Mouse (Mus musculus) heart, adult 11 months (tissue): ENCODE measurements at regions not wholly inside any gene's neighbourhood (a gene's known extent, or its start where the extent isn't known, plus 50 kb on each side); places are given as distances from the start of the nearest gene placed in this dataset.

Experiments used
- DNase-seq: peaks from one replicate; pipeline ENCODE4 v3.0.0; 2022

- no peak for DNase-seq
Measured at GRCm38 (mm10) chr2:178715500-178716245, 285.3 kb downstream of the Cdh26 start.

DNA sequence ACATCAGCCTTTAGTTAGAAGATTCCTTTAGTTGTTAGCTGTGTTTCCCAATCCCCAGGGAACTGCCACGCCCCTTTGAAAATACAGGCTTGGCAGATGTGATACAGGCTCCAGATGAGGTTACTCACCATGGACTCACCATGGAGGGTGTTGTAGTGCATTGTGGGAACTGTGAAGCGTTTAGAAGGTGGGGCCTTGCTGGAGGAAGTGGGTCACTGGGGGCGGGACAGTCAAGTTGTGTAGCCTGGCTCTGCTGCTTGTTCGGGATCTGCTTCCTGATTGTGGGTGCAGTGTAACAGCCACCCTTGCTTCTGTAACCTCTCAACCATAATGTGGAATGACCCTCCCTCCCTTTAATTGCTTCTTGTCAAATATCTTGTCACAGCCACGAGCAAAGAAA lies 287.7 kb downstream of the Cdh26 start:
- no peak for DNase-seq

- DNase-seq = no peak
Measured at GRCm38 (mm10) chr2:178723455-178723854, 293.1 kb downstream of the Cdh26 start.

DNA sequence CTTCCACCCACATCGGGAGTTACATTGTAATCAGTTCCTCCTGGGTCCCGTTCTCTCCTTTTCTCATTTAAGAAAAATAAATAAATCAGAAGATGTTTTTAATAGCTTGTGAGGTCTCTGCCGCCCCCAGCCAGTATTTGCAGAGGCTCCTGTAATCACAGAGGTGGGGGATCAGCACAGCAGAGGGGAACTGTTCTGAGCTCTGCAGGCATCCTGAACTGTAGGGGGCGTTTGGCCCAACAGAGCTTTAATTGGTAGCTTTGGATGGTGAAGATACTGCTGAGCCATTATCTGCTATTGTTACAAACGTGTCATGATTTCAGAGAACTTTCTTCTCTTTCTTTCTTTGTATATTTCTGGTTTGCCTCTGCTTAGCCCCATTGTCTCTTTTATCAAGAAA lies 293.9 kb downstream of the Cdh26 start:
- no peak for DNase-seq

DNA sequence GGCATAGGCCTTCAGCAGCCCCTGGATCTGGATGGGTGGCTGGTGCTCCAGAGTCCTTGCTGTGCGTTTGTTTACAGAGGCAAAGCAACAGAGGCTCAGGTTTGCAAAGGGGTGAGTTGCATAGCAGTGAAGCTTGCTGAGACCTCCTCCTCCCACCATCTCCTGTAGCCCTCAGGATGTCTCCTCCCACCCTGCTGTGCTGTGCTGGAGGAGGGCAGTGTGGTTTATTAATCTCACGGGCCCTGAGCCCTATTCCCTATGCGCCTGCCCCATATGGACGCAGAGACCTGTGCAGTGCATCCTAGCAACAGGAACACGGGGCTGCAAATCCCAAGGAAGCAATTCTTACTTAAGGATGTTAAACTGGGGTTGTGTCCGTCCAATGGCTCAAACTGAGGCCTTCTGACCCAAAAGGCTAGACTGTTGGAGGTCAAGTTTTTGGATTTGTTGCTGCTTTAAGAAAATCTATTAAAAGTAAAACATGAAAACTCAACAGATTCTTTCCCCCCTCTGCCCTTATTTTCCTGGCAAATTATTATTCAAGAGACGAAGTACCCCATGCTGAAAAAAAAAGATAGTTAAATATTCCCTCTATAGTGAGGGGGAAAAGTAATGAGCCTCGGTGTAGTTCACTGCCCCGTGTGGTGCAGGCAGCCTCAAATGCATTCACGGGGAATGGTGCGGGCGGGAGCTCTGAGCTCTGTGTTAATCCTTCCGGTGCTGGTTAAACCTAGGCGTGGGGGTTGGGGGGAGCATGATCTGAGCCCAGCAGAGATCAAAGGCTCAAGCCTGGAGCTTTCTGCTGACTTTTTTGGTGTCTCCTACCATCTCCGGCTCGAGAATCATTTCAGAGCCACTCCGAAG lies 297.8 kb downstream of the Cdh26 start:
- no peak for DNase-seq

DNA sequence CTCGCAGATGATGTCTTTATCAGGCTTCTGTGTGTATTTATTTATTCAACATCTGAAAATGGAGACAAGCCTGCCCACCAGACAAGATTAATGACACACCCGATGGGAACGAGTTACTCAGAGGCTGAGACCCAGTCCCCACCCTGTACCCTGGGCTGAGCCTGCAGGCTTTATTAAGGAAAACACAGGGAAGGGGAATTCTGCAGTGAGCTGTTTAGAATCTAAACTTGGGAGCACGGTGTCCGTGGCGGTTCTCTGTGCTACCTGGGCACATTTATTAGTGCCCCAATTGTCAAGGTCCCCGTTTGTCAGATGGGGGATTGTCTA lies 298.4 kb downstream of the Cdh26 start:
- DNase-seq = no peak

DNA sequence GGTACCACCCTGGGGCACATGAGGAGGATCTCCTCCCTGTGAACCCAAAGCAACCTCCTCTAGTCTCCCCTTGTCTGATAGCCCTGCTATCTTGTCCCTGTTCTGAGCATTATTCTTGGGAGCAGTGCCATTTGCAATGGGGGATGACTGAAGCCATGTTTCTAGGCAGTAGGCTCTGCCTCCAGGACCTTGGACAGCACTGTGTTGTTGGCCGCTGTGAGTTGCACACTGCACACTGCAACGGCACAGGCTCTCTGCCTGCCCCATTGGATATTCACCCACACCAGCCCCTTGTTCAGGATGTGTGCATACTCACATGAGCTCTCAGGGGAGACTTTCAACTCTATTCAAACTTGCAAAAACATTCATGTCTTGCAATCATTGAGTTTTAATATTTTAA lies 304.8 kb downstream of the Cdh26 start:
- no peak for DNase-seq

DNA sequence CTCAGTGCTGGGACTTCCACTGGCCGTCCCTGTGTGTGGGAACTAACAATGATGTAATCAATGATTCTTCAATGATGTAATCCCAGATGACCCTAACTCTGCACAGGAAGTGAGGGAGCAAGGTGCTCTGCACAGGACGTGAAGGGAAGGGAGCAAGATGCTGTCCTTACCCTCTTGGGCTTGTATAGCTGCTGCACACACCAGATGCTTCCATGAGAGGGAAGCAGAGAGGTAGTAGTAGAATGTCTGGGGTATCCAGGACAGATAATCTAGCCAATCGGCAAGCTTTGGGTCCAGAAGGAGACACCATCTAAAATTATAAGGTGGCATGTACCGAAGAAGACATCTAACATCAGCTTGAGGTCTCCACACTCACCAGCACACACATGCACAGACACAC lies 314.3 kb downstream of the Cdh26 start:
- DNase-seq = no peak

DNA sequence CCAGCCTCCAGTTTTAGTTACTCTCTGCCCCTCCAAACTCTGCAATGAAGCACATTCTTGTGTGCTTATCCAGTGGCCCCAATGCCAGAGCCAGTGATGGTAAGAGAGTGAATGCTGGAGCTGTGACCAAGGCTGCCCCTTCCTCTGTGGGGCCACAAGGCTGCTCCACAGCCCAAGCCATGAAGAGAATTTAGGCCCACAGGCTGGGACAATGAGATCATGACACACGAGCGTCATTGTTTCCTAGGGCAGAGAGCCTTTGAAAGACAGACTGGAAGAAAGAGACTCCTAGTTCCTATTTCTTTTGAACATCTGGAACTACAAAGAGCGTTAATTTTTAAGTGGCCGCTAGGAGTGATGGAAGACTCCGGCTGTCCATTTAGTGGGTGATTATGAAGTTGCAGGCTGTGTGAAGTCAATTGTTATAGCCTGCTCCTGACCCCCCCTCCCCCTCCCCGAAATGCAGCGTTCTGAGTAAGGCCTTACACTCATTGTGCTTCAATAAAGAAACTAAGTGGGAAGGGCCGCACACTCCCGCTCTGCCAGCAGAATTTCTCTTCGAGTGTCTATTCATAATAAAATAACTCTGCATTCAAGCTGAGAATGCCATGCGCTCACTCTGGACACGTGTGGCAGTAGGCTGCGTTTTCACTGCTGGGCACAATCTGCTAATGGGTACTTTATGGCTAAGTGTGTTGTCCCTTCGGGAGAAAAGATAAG lies 315.1 kb downstream of the Cdh26 start:
- DNase-seq = no peak

DNA sequence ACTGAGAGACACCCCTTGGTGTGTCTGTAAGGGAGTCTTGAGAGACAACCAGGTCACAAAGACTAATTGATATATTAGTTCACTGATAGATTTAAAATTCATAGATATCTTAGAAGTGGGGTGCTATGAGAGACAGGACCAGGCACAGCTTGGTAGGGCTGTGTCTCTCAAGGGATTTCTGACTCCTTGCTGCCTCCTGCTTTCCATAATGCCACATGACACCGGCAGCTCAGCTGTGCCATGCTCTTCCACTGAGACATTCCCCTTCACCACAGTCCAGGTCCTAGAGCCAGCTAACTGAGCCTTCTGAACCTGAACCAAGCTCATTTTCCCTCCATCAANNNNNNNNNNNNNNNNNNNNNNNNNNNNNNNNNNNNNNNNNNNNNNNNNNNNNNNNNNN lies 320.9 kb downstream of the Cdh26 start:
- DNase-seq = peak; percentile 28

DNA sequence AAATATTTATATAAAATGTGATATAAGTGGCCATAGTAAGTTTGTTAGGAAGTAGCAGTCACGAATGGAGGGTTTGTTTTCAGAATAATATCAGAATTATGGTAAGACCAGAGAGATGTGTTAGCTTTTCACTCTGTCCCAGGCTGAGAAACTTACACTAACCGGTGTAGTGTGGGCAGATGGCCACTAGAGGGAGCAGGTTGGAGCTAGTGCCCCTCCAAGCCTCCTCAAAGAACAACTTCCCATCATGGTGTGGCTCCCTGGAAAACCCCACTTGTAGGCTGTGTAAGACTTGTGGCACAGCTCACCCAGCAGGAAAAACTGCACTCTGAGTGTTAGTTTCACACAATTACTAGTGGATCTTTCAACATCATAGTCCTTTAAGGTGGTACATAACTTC lies 328.0 kb downstream of the Cdh26 start:
- peak; percentile 88 for DNase-seq

GRCm38 (mm10) chr2:178768526-178768925 lies 338.2 kb downstream of the Cdh26 start:
- peak; percentile 75 for DNase-seq

DNA sequence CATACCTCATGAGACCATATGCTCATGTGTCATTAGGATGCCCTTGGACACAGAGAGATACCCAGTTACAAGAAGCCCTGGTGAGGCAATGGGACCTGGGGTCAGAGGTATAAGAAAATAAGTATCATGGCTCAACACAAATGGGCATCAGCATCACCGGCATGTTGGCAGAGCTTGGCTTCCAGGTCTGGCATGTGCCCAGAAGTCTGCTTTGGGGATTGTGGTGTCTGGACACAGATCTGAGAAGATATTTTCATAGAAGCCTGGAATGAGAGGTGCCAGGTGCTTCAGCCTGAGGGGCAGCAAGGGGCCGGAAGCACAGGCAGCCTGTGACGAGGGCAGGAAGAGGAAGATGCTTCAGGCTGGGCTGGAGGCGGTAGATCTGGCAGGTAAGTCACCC lies 338.7 kb downstream of the Cdh26 start:
- DNase-seq = peak; percentile 87

DNA sequence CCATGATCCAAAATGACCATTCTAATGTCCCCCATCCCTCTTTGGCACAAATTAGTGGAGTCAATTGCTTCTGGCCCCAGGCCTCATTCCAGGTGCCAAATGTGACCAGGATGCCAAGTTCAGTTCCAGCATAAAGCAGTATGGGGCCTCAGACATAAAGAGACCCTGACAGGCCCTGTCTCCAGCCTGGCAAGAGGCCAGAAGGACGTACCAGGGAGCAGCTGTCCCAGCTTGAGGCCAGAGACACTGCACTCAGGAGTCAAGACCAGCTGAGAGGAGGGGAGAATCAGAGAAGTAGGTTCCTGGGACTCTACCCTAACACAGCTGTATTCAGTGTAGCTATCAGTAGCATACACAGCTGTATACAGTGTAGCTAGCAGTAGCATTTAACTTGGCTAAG lies 341.1 kb downstream of the Cdh26 start:
- peak; percentile 69 for DNase-seq

DNA sequence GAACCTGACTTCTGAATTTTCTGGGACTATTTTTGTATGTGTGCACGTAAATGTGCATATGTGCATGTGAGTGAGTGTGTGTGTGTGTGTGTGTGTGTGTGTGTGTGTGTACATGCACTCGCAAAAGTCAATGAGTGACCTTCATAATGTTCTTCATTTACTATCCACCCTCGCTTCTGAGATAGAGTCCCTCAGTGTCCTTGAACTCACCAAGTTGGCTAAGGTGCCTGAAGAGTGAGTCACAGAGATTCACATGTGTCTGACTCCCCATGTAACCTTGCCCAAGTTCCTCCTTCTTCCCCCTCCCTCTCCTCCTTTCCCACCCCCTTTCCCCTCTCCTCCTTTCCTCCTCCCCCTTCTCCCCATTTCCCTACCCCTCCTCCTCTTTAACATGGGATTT lies 341.6 kb downstream of the Cdh26 start:
- peak; percentile 55 for DNase-seq

DNA sequence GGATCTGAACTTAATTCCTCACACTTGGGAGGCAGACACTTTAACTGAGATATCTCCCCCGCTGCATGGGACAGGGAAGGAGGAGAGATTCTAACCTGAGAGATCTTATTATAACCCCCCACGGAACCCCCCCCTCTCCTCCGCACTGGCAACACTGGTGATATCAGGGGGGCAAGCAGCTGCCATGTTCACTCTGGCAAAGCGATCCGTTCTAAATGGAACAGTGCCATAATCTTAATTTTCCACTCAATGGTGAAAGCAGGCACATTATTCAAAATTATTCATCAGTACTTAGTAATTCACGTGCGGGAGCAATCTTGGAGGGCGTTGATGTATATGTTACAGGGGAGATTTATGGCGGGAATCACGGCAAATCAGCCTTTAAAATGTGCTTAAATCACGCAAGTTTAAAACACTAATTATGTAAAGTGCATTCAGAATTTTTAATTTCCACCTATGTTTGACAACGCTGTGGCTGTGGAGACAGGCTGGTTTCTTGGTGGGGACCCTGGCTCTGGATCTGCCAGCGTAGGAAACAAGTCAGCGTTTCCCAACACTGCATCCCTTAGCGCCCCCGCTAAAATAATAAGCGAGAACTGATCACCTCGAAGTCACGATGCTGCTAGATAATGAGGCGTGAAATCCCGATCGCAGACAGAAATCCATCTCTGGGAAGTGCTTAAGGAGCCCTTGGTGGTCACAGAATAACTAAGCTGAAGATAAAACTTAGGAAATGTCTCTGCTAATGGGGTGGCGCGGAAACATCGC lies 354.7 kb downstream of the Cdh26 start:
- DNase-seq = peak; percentile 57

DNA sequence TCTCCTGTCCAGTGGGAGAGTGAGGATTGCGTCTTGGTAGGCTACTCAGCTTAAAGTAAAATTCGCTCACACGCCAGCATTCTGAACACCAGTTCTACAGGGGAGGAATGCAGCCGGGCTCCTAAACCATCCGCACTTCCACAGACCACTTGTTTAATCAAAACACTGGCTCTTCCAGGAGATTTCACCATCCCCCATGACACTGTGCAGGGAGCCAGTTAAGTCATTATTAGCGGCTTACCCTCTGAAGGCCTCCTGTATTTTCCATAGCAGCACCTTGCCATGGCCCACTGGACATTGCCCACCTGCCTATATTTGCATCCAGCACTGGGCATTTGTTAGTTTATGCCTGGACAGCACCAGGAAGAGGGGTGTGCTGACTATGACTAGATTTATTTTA lies 355.5 kb downstream of the Cdh26 start:
- peak; percentile 52 for DNase-seq

- peak; percentile 91 for DNase-seq
Measured at GRCm38 (mm10) chr2:178795841-178796240, 365.5 kb downstream of the Cdh26 start.

DNA sequence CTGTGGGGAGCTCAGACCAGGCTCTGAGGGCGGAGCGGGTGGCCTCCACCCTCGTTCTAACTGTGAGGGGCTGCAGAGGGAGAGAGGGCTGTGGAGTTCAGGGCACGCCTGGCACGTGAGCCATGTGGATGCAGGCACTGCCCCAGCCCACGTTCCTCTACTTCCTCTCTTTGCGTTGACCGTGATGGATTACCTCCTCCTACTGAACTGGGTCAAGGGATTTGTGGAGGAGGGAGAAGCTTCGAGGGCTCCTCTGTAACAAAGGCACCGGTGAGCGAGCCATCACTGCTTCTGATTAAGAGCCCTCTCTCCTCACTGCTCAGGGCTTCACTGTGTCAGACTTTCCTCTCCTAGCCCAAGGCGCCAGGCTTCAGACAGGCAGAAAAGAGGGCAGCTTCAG lies 371.1 kb downstream of the Cdh26 start:
- DNase-seq = peak; percentile 73

GRCm38 (mm10) chr2:178805283-178805682 lies 375.0 kb downstream of the Cdh26 start:
- peak; percentile 95 for DNase-seq

DNA sequence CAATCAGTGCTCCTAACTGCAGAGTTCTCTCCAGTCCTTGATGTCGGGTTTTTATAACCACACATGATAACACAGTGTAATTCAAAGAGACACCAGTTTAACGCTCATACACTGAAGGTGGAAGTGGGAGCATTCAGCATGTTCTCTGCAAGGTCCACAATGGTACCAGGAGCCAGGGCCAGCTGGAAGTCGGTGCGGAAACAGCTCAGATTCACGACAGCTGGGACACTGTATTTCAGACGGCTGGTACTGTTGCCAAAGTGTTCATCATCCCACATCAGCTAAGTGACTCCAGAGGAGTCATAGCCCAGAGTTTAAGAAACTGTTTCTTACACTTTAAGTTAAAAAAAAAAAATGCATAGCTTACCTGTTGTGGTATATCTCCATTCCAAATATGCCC lies 391.2 kb downstream of the Cdh26 start:
- DNase-seq = peak; percentile 91

DNA sequence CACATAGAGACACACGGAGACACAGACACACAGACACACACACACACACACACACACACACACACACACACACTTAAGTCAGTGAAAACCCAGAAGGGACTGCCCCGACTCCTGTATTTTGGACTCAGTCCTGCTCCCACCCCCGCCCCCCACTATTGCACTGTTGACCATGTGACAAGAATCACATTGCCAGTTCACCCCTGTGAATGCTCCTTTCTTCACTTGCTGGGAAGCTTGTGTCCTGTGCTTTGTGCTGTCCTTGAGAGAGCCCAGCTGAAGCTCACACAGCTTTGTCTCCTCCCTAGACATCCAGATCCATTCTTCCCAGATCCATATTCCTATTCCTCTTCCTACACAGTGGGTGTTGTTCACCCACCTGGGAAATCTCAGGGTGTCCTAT lies 400.0 kb downstream of the Cdh26 start:
- DNase-seq = no peak

DNA sequence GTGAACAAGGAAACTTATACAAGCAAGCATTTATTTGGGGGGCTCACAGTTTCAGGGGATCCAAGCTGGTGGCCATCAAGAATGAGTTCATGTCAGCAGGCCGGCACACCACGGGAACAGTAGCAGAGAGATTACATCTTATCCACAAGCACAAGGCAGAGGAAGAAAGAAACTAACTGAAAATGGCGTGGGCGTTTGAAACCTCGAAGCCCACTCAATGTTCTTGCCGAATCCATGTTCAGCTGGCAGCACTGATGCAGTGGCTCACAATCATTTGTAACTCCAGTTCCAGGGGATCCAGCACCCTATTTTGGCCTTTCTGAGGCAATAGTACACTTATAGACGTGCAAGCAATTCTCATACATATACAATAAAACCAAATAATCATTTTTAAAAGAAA lies 404.7 kb downstream of the Cdh26 start:
- DNase-seq = no peak
